Mouse (Mus musculus) cerebellum, postnatal 4 days (tissue): Measurements from ENCODE around the gene Rgs10.

Source experiments
- DNase-seq, 2 experiments: peaks; one replicate each; pipeline ENCODE4 v3.0.0; 2022; ENCODE audit warnings: low spot score in 2 of 2, mixed read lengths in 1 of 2

Rgs10 gene

GRCm38 (mm10) chr7:128417930-128418779, at the start of gene Rgs10:
Gene Rgs10 (minus strand): TSS chr7:128418758.
- DNase-seq = peak in 1 of 2 experiments; percentile 31

GRCm38 (mm10) chr7:128462406-128462805, 43.8 kb upstream of the Rgs10 start:
- no peak for DNase-seq

GRCm38 (mm10) chr7:128461285-128462215, 43.0 kb upstream of the Rgs10 start, which contains the start of gene Tial1:
Gene Tial1 (minus strand): TSS chr7:128461717.
- DNase-seq = peak; percentile 92 to 97

GRCm38 (mm10) chr7:128460865-128461228, 42.3 kb upstream of the Rgs10 start:
- peak in 1 of 2 experiments; percentile 23 for DNase-seq

- peak in 1 of 2 experiments; percentile 22 for DNase-seq
These were observed 41.7 kb upstream of the Rgs10 start for GRCm38 (mm10) chr7:128460131-128460864.

- DNase-seq = no peak
These were observed 41.2 kb upstream of the Rgs10 start for GRCm38 (mm10) chr7:128459791-128460130.

- no peak for DNase-seq
These were observed 39.5 kb upstream of the Rgs10 start for GRCm38 (mm10) chr7:128458011-128458410.

- no peak for DNase-seq
These were observed 34.2 kb upstream of the Rgs10 start for GRCm38 (mm10) chr7:128452731-128453130.

GRCm38 (mm10) chr7:128440584-128440983, 22.0 kb upstream of the Rgs10 start:
- no peak for DNase-seq

- DNase-seq = no peak
These were observed 20.7 kb upstream of the Rgs10 start for GRCm38 (mm10) chr7:128439251-128439650.

GRCm38 (mm10) chr7:128438131-128438530, 19.6 kb upstream of the Rgs10 start:
- DNase-seq = no peak

- DNase-seq = no peak
These were observed 14.7 kb upstream of the Rgs10 start for GRCm38 (mm10) chr7:128433213-128433612.

- no peak for DNase-seq
These were observed 14.0 kb upstream of the Rgs10 start for GRCm38 (mm10) chr7:128432574-128432973.

GRCm38 (mm10) chr7:128422491-128422890, 3.9 kb upstream of the Rgs10 start:
- DNase-seq = no peak

GRCm38 (mm10) chr7:128421701-128422100, 3.1 kb upstream of the Rgs10 start:
- DNase-seq = no peak

GRCm38 (mm10) chr7:128419690-128420089, 1.1 kb upstream of the Rgs10 start:
- DNase-seq = no peak

GRCm38 (mm10) chr7:128417226-128417929, 1.2 kb downstream of the Rgs10 start:
- no peak for DNase-seq

GRCm38 (mm10) chr7:128416664-128417063, 1.9 kb downstream of the Rgs10 start:
- no peak for DNase-seq

- no peak for DNase-seq
These were observed 4.1 kb downstream of the Rgs10 start for GRCm38 (mm10) chr7:128414433-128414832.

GRCm38 (mm10) chr7:128412071-128412833, 6.3 kb downstream of the Rgs10 start:
- no peak for DNase-seq
